Mouse (Mus musculus) forebrain, embryonic 14.5 days (tissue): ENCODE data around the gene Ssbp3. TPM values are rescaled to one million over a fixed set of nuclear protein-coding genes. Genes with fewer than 3 reads are reported as not detected.

Experiments used
- ATAC-seq: fragments of 200-750 bp; cut with Nextera tagmentation; 2 replicates; pipeline ENCODE4 v1.8.0; 2017; ENCODE audit warnings: mild to moderate bottlenecking, moderate library complexity
- DNase-seq: peaks from one replicate; pipeline ENCODE4 v3.0.0-alpha.2; 2015; ENCODE audit warnings: low spot score
- H3K27ac ChIP-seq: fragments of 300-500 bp; sonication (generic); 2 replicates; pipeline ENCODE4 v1.5.1; 2014; ENCODE audit warnings: low read depth, mild to moderate bottlenecking, control low read depth, low read length, moderate library complexity
- H3K27me3 ChIP-seq: fragments of 300-500 bp; sonication (generic); replicated peaks from 2 replicates; pipeline ENCODE4 v1.6.1; 2014; ENCODE audit warnings: low read length, control low read depth, mixed read lengths; ENCODE audit not compliant: control insufficient read depth, insufficient read depth
- H3K36me3 ChIP-seq: fragments of 300-500 bp; sonication (generic); 2 replicates; pipeline ENCODE4 v1.6.1; 2014; ENCODE audit warnings: low read length, control low read depth; ENCODE audit not compliant: control insufficient read depth, insufficient read depth
- H3K4me1 ChIP-seq: fragments of 300-500 bp; sonication (generic); 2 replicates; pipeline ENCODE4 v1.6.1; 2014; ENCODE audit warnings: antibody characterized with exemption, low read length, control low read depth; ENCODE audit not compliant: control insufficient read depth, insufficient read depth
- H3K4me2 ChIP-seq: fragments of 300-500 bp; sonication (generic); 2 replicates; pipeline ENCODE4 v1.6.1; 2014; ENCODE audit warnings: mild to moderate bottlenecking, control low read depth, low read length
- H3K4me3 ChIP-seq: fragments of 300-500 bp; sonication (generic); 2 replicates; pipeline ENCODE4 v1.5.1; 2014; ENCODE audit warnings: low read depth, low read length, control low read depth
- H3K9ac ChIP-seq: fragments of 300-500 bp; sonication (generic); 2 replicates; pipeline ENCODE4 v1.6.1; 2014; ENCODE audit warnings: mild to moderate bottlenecking, low read length, control low read depth, moderate library complexity
- H3K9me3 ChIP-seq: fragments of 300-500 bp; sonication (generic); replicated peaks from 2 replicates; pipeline ENCODE4 v1.6.1; 2016; ENCODE audit warnings: low read length, control low read depth, mixed read lengths; ENCODE audit not compliant: control insufficient read depth
- WGBS: fragments of 180-500 bp; shearing (Covaris S2); extraction: QIAGEN DNeasy Blood & Tissue Kit; methylation state at CpG from one replicate; pipeline ENCODE4 v1.1.7; 2014; 5-methylcytosine and 5-hydroxymethylcytosine counted together
- polyA plus RNA-seq: library from polyadenylated mRNA; unstranded; fragments of >200 nt; fragmentation: Nextera tagmentation; extraction: Ambion mirVana; gene quantifications from 2 replicates; pipeline ENCODE4 v1.2.1, GENCODE M21; 2014

Gene Ssbp3
- polyA plus RNA-seq, 1 experiment from 2014 or later: 118 TPM

GRCm38 (mm10) chr4:107008161-107008560 is 97.7 kb downstream of the Ssbp3 start:
- peaks cover 18% of the 10 kb centered on the region for H3K36me3 ChIP-seq
- H3K9me3 ChIP-seq: no peaks in the 10 kb centered on the region
- WGBS: 93% methylated on average over 2 of the region's 2 CpGs
- no peak overlapping the region for H3K27ac ChIP-seq
- peaks cover 4% of the 10 kb centered on the region; the same call in 1 of the 2 replicates for H3K4me1 ChIP-seq
- no peaks in the 10 kb centered on the region for H3K27me3 ChIP-seq
- no peak overlapping the region for H3K9ac ChIP-seq
- no peak for ATAC-seq
- no peak overlapping the region for H3K4me3 ChIP-seq
- no peak overlapping the region for H3K4me2 ChIP-seq
- no peak for DNase-seq

DNA sequence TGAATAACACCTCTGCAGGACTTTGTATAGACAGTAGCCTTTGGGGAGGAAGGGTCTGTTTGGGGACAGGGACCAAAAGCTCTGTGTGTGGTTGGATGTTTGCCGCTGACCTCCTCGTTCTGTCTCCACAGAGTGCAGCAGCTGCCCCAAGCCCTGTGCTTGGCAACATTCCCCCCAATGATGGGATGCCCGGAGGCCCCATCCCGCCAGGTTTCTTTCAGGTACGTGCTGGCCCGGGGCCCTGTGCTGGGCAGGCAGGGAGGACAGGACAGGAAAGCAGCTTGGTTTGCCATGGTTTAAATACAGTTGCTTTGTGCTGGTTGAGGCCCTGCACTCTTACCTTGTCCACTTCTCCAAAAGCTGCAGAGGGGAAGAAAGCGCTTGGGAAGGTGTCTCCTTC is 99.0 kb downstream of the Ssbp3 start:
- H3K4me2 ChIP-seq: no peak overlapping the region
- H3K9ac ChIP-seq: no peak overlapping the region
- peaks cover 18% of the 10 kb centered on the region for H3K36me3 ChIP-seq
- WGBS: 88% methylated on average over 7 of the region's 7 CpGs
- H3K4me1 ChIP-seq: no peaks in the 10 kb centered on the region
- no peak for ATAC-seq
- no peak for DNase-seq
- no peak overlapping the region for H3K4me3 ChIP-seq
- H3K27me3 ChIP-seq: no peaks in the 10 kb centered on the region
- H3K9me3 ChIP-seq: no peaks in the 10 kb centered on the region
- no peak overlapping the region for H3K27ac ChIP-seq

GRCm38 (mm10) chr4:107011325-107012004 is 101.0 kb downstream of the Ssbp3 start:
- Histone ChIP-seq H3K36me3 (peaks cover 18% of the 10 kb centered on the region), H3K4me1 (peaks cover 11% of the 10 kb centered on the region), H3K4me2 (no peak overlapping the region), H3K4me3 (no peak overlapping the region), H3K27ac (no peak overlapping the region), H3K9ac (no peak overlapping the region), H3K9me3 (no peaks in the 10 kb centered on the region), H3K27me3 (no peaks in the 10 kb centered on the region)
- ATAC-seq (no peak), DNase-seq (no peak)
- WGBS: 94% methylated on average over 8 of the region's 8 CpGs

GRCm38 (mm10) chr4:107012005-107012478 is 101.5 kb downstream of the Ssbp3 start:
- no peak overlapping the region for H3K4me3 ChIP-seq
- no peak overlapping the region for H3K9ac ChIP-seq
- H3K36me3 ChIP-seq: peaks cover 18% of the 10 kb centered on the region
- 78% methylated on average over 13 of the region's 13 CpGs for WGBS
- H3K4me2 ChIP-seq: no peak overlapping the region
- peaks cover 11% of the 10 kb centered on the region for H3K4me1 ChIP-seq
- no peaks in the 10 kb centered on the region for H3K9me3 ChIP-seq
- no peak overlapping the region for H3K27ac ChIP-seq
- ATAC-seq (no peak), DNase-seq (no peak)
- H3K27me3 ChIP-seq: no peaks in the 10 kb centered on the region

- H3K27ac ChIP-seq: no peak overlapping the region
- ATAC-seq (no peak), DNase-seq (no peak)
- no peak overlapping the region for H3K4me2 ChIP-seq
- WGBS: 94% methylated on average over 3 of the region's 3 CpGs
- H3K4me3 ChIP-seq: no peak overlapping the region
- no peaks in the 10 kb centered on the region for H3K9me3 ChIP-seq
- no peaks in the 10 kb centered on the region for H3K27me3 ChIP-seq
- H3K4me1 ChIP-seq: peaks cover 11% of the 10 kb centered on the region
- H3K36me3 ChIP-seq: peaks cover 18% of the 10 kb centered on the region
- H3K9ac ChIP-seq: no peak overlapping the region
Measured at GRCm38 (mm10) chr4:107012574-107012973, 102.1 kb downstream of the Ssbp3 start.

DNA sequence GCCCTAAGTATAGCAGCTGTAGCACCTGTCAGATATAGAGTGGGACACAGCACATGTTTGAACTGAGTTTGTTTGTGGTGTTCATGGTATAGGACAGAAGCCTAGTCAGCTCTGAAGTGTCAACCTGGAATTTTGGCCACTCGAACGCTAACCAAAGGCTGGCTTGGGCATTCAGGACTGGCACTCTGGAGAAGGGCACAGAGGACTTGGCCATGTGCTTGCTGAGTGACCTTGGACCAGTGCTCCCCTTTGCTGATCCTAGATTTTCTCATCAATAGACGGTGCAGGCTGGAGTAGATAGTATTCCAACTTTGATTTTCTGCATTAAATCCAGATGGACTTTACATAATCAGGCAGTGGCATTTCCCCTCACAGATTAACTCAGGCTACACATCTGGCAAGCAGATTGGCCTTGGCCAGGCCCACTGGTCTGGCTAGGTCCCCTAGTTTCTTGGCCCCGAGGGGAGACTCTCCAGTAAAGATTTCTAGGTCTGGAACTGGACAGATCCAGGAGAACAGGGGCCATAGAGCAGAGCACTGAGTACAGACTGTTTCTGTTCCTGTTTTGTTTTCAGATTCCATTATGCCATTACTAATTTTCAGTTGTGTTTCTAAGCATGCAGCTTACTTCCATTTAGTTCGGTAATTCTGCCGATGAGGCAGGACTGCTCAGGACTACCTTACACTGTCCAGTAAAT is 102.8 kb downstream of the Ssbp3 start:
- Histone ChIP-seq H3K36me3 (peaks cover 18% of the 10 kb centered on the region), H3K4me2 (no peak overlapping the region), H3K27ac (no peak overlapping the region), H3K9me3 (no peaks in the 10 kb centered on the region), H3K4me1 (peaks cover 11% of the 10 kb centered on the region), H3K27me3 (no peaks in the 10 kb centered on the region), H3K4me3 (no peak overlapping the region), H3K9ac (no peak overlapping the region)
- DNase-seq (no peak), ATAC-seq (no peak)
- WGBS: 93% methylated on average over 6 of the region's 6 CpGs

DNA sequence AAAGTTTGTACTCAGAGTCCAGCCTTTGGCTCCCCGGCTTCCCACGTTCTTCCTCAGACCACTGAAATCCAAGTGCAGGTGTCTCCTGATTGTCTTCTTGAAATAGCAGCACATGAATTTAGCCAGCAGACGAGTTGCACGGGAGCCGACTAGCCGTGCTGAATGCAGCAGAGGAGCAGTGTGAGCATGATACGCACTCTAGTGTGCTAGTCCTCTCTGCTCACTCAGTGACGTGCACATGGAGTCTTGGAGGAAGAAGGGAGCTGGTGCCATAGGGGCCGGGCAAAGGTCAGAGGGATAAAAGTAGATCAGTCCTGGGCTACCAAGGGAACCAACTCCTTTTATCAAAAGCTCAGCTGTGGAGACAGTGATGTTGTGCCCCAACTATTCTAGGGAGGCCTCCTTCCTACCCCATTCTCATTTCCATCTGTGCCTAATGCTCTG is 103.3 kb downstream of the Ssbp3 start:
- H3K9me3 ChIP-seq: no peaks in the 10 kb centered on the region
- H3K4me3 ChIP-seq: no peak overlapping the region
- H3K4me2 ChIP-seq: no peak overlapping the region
- no peaks in the 10 kb centered on the region for H3K27me3 ChIP-seq
- no peak for ATAC-seq
- peaks cover 14% of the 10 kb centered on the region for H3K4me1 ChIP-seq
- H3K36me3 ChIP-seq: peaks cover 16% of the 10 kb centered on the region
- no peak overlapping the region for H3K27ac ChIP-seq
- no peak for DNase-seq
- H3K9ac ChIP-seq: no peak overlapping the region
- WGBS: 89% methylated on average over 9 of the region's 9 CpGs

GRCm38 (mm10) chr4:107015971-107016511 is 105.5 kb downstream of the Ssbp3 start:
- Histone ChIP-seq H3K4me1 (peaks cover 25% of the 10 kb centered on the region), H3K4me2 (no peak overlapping the region), H3K9me3 (no peaks in the 10 kb centered on the region), H3K4me3 (no peak overlapping the region), H3K9ac (no peak overlapping the region), H3K27me3 (no peaks in the 10 kb centered on the region), H3K27ac (no peak overlapping the region), H3K36me3 (no peaks in the 10 kb centered on the region)
- peak; percentile 28 for DNase-seq
- peak; percentile 28; the same call in 1 of the 2 replicates for ATAC-seq
- 47% methylated on average over 13 of the region's 13 CpGs for WGBS

GRCm38 (mm10) chr4:107017257-107017656 is 106.8 kb downstream of the Ssbp3 start:
- no peak overlapping the region for H3K4me3 ChIP-seq
- peaks cover 25% of the 10 kb centered on the region for H3K4me1 ChIP-seq
- no peak overlapping the region for H3K27ac ChIP-seq
- no peaks in the 10 kb centered on the region for H3K27me3 ChIP-seq
- H3K9ac ChIP-seq: no peak overlapping the region
- ATAC-seq (no peak), DNase-seq (no peak)
- H3K4me2 ChIP-seq: no peak overlapping the region
- H3K36me3 ChIP-seq: no peaks in the 10 kb centered on the region
- H3K9me3 ChIP-seq: no peaks in the 10 kb centered on the region
